Mouse (Mus musculus) hematopoietic stem cell, adult 5-6 weeks (primary cell): ENCODE data around the gene Peak1. TPM values are rescaled to one million over a fixed set of nuclear protein-coding genes. Genes with fewer than 3 reads are reported as not detected.

Experiments used
- ATAC-seq, 2 experiments: fragments of 125-278 bp in 1 of 2; replicated peaks in 1 of 2; 2 replicates each; pipeline ENCODE4 v1.8.0; 2016 to 2017; ENCODE audit warnings: inconsistent platforms in 2 of 2, mild to moderate bottlenecking in 2 of 2, moderate number of reproducible peaks in 2 of 2, low read depth in 1 of 2, moderate TSS enrichment in 1 of 2; ENCODE audit not compliant: low FRiP score in 2 of 2, poor library complexity in 2 of 2, severe bottlenecking in 2 of 2, insufficient read depth in 1 of 2, low TSS enrichment in 1 of 2
- total RNA-seq: library from RNA; stranded (forward); fragments of 172-1452, 232-1000 nt; gene quantifications from 2 replicates; pipeline ENCODE4 v1.2.3, GENCODE M21; 2017

Peak1 gene
- total RNA-seq, 1 experiment from 2014 or later = 31.5 TPM

DNA sequence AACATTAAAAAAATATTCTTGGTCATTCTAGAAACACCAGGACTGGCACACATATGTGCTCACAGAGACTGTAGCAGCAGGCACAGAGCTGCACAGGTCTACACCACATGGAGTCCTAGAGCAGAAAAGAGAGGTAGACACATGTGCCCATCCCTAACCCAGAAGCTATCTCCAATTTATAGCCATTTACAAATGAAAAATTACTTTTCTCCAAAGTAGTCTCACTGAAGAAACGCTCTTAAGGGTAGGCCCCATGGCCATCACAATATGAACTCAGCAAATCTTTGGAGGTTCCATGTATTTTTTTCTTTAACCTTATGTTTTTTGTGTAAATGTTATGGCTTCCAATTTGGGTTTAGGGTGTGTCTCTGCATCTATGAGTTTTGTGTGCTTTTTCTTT lies 2.4 kb upstream of the Peak1 start:
- no peak for ATAC-seq

GRCm38 (mm10) chr9:56418738-56419239 lies 922 bp upstream of the Peak1 start:
- ATAC-seq = peak; percentile 63 to 75

GRCm38 (mm10) chr9:56417415-56417947 lies 386 bp downstream of the Peak1 start:
- peak; percentile 20 to 30; a peak in 2 of 4 replicates for ATAC-seq

DNA sequence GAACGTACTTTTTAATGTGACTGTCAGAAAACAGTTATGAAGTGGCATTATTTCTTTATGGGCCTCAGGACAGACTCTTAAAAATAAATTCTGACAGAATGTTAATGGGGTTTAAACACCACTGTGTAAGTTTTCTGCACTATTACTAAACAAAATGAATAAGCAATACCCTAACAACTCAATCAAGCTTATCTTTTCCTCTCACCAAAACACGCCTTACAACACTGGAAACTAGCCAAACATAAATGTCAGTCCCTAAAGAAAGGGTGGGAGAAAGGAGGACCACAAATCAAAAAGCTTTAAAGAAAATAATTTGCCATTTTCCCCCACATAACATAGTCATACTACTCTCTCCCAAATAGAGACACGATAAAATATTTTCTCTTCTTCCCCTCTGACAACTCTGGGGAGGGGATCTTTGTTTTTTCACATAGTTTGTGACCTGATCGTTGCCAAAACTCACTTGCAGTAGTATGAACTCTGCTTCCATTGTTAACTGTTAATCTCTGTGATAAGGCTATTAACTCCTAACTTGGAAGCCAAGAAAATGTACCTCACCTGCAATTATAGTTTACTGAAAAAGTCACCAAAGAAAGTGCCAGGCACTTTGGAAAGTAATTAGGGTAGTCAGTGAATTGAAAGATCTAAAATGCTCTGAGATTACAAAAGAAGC lies 1.8 kb downstream of the Peak1 start:
- ATAC-seq = no peak

- ATAC-seq = no peak
Measured at GRCm38 (mm10) chr9:56415393-56415792, 2.5 kb downstream of the Peak1 start.

GRCm38 (mm10) chr9:56414322-56414721 lies 3.5 kb downstream of the Peak1 start:
- no peak for ATAC-seq

DNA sequence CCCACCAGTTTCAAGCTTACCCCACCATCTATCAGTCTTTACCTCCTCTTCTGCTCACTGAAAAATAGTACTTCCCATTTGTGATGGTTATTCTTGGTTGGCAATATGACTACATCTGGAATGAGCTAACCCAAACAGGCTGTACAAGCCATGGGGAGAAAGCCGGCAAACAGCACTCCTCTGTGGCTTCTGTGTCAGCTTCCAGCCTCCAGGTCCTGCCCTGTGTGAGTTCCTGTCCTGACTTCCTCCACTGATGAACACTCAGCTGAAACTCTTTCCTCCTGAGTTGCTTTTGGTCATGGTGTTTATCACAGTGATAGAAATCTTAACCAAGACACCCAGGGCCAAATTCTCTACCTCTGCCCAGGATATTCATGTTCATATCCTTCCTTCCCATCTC lies 5.2 kb downstream of the Peak1 start:
- ATAC-seq = 0 out of 4 replicates have a peak, but pooled peaks have one; percentile 17 to 36

DNA sequence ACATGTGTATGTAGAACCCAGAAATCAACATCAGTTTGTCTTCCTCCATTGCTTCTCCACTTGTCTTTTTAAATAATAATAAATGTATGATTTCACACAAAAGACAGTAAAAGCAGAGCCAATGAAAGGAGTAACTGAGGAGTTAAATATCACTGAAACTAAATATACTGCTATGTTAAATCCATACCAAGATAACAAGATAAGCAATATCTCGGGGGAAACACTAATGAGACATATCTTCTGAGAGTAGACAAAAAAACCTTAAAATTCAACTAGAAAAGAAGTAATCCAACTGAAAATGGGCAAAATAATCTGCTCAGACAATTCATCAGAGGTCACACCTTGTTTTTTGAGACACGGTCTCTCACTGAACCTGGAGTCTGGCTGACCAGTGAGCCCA lies 7.9 kb downstream of the Peak1 start:
- no peak for ATAC-seq

DNA sequence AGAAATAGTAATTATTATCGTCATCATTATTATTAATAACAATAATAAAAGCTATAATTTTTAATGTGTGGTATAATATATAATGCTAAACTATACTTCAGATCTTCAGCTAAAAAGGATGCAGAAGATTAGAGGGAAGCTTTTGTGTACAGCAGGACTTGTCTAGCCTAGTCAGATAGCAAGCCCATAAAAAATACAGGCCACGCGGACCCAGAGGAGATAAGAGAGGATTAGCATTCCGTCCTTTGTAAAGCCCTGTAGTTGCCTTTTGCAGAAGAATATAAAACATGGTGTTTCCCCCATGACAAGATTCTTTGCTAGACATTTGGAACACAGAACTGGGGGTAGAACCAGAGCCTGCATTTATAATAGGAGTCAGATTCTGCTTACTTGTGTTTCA lies 13.2 kb downstream of the Peak1 start:
- no peak for ATAC-seq

DNA sequence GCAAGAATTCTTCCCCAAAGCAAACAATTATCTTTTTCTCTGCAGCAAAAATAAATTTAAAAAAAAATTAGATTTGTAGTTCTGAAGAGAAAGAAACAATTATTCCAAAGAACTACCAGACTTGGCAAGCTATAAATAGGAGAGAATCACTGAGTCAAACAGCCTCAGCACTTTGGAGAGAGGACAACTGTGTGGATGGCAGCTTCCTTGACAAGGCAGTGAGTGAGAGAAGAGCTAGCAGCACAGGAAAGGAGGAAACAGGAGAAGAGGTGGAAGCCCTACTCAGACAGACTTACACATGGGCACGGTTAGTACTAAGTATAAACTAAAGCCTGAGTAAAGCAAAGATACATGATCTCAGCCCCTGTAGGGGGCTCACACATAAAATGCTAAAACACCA lies 21.6 kb downstream of the Peak1 start:
- ATAC-seq = no peak

DNA sequence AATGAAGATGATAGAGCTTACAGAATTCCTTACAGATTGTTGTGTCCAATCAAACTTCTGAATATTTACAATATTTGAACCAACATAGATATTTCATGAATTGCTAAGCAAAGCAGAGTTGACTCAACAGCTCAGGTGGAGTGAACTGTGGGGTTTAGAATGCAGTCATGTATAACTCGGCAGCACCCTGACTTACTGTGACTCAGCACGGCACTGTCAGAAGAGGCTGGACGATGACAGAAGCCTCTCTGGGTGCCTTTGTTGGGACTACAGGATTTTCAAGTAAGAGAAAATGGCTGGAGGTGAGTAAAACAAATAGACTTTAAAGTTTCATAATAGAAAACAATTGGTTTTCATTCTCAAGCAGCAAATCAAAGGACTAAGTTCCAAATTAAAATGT lies 25.0 kb downstream of the Peak1 start:
- ATAC-seq = no peak

DNA sequence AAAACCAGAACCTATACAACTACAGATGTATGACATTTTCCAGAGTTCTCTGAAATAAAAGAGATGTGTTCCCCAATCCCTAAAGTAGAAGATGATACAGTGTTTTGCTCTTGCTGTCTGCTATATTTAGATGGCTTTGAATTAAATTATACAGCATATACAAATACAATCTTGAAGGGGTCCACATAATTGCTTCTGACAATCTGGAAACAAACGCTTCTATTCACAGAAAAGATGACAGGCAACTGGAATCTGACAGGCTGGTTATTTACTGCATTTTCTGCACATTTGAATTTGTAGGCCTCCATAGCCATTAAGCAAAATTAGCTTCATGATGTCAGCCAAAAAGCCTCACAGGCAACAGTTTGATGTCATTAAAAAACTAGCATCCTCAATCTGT lies 35.1 kb downstream of the Peak1 start:
- ATAC-seq = no peak

- ATAC-seq = no peak
Measured at GRCm38 (mm10) chr9:56374401-56374800, 43.5 kb downstream of the Peak1 start.

DNA sequence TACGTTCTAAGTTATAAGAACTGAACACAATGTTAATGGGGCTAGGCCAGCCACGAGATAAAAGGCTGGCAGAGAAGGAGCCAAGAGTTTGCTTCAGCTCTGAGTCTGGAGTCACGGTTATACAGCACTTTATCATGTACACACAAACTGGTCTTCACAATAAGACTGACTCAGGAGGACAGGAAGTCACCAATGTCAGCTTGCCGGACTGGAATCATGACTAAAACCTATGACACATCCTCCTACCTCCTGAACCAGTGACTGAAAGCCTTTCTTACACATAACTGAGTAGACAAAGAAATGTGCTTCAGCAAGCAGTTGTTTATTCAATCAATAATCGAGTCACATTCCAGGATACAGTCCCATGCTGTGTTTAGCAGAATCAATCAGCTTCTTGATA lies 47.2 kb downstream of the Peak1 start:
- ATAC-seq = no peak

- no peak for ATAC-seq
Measured at GRCm38 (mm10) chr9:56368814-56369213, 49.1 kb downstream of the Peak1 start.

DNA sequence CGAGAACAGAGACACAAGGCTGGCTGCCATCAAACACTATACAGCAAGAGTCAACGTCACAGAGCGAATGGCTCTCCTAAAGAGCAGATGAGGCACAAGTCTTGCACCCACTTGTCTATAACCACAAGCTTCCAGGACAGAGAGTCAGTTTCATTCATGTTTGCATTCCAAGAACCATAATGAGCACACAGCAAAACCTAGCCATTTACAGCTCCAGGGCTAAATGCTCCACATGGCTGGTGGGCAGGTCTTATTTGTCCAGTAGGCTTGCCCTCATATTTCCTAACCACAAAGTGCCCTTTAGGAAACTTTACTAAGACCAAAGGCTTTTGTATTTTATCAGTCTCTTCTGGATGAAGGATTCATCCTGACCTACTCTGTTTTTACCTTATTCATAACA lies 54.6 kb downstream of the Peak1 start:
- no peak for ATAC-seq

DNA sequence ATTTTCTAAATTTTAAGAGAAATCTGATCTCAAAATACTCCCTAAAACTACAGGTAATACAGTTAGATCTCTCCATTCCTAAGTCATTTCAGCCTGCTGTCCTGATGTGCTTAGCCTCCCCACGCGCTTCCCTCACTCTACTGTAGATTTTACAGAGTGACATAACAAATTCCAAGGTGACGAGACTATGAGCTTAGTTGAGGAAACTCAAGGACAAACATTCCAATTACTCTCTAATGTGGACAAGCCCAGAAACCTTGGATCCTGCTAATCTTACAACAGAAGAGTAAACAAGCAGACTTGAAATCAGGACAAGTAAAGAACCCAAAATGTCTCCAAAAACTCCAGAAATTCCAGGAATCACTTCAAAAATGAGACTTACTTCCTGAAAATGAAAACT lies 58.6 kb downstream of the Peak1 start:
- ATAC-seq = no peak

DNA sequence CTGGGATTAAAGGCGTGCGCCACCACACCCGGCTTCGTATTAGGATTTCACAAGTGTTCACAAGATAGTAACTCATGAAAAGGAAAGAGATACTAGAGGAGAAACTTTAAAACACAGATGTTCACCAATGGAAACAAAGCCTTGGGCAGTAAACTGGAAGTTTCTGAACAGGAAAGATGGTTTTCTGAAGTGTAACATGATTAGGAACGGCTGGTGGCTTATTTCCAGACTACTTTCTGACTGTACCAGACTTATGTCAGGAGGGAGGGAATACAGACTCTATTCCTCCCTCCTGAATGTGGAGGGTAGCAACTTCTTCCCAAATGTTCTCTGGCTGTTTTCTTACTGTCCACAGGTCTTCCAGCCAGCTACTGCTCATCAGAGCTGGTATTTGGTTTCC lies 62.7 kb downstream of the Peak1 start:
- ATAC-seq = no peak

DNA sequence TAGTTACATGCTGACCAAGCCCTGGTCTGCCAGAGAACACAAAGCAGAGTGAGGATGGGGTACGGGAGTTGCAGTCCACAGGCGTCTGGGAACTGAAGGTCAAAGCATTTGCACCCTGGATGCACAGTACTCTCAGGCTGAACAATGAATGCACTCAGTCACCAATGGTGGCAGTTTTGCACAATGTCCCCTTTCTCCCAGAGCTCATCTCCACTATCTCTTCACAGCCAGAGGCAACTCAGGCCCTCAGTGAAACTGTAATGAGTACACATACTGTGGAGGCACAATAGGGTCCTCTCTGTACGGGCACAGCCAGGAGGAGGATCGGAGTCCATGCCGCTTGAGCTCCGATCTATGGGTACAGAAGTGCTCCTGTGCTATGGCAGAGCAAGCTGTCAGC lies 71.5 kb downstream of the Peak1 start:
- no peak for ATAC-seq
